Mouse (Mus musculus) limb, embryonic 10.5 days (tissue): ENCODE measurements around the gene Vmn2r116. TPM values are rescaled to one million over a fixed set of nuclear protein-coding genes. Genes with fewer than 3 reads are reported as not detected.
"Not testable (repeated sequence)": the region's sequence is repeated elsewhere in the genome, so short reads cannot be mapped to it uniquely, and the experiment has no call there.

Source experiments
- DNase-seq: peaks from one replicate; pipeline ENCODE4 v3.0.0-alpha.2; 2017; ENCODE audit warnings: low spot score
- H3K27ac ChIP-seq: fragments of 300-500 bp; sonication (generic); 2 replicates; pipeline ENCODE4 v1.5.1; 2016; ENCODE audit warnings: mild to moderate bottlenecking
- H3K27me3 ChIP-seq: fragments of 300-500 bp; sonication (generic); 2 replicates; pipeline ENCODE4 v1.6.1; 2016; ENCODE audit warnings: low read depth, mild to moderate bottlenecking; ENCODE audit not compliant: poor library complexity, severe bottlenecking
- H3K36me3 ChIP-seq: fragments of 300-500 bp; sonication (generic); 2 replicates; pipeline ENCODE4 v1.6.1; 2016; ENCODE audit warnings: mild to moderate bottlenecking, moderate library complexity
- H3K4me1 ChIP-seq: fragments of 300-500 bp; sonication (generic); 2 replicates; pipeline ENCODE4 v1.6.1; 2016
- H3K4me3 ChIP-seq: fragments of 300-500 bp; sonication (generic); 2 replicates; pipeline ENCODE4 v1.5.1; 2016; ENCODE audit warnings: mild to moderate bottlenecking, moderate library complexity
- H3K9me3 ChIP-seq: fragments of 300-500 bp; sonication (generic); replicated peaks from 2 replicates; pipeline ENCODE4 v1.6.1; 2016; ENCODE audit warnings: mild to moderate bottlenecking
- WGBS: fragments of 180-500 bp; shearing (Covaris S2); methylation state at CpG from one replicate; pipeline ENCODE4 v1.1.7; 2016; 5-methylcytosine and 5-hydroxymethylcytosine counted together
- polyA plus RNA-seq: library from polyadenylated mRNA; unstranded; fragments of >200 nt; fragmentation: Nextera tagmentation; extraction: Ambion mirVana; gene quantifications from 2 replicates; pipeline ENCODE4 v1.2.1, GENCODE M21; 2016

Gene Vmn2r116
- not detected in 2 replicates for polyA plus RNA-seq

GRCm38 (mm10) chr17:23384304-23384703, at the start of gene Vmn2r116:
Gene Vmn2r116 (plus strand): TSS chr17:23384604.
- H3K27ac ChIP-seq, DNase-seq: not testable (repeated sequence)

GRCm38 (mm10) chr17:23343441-23343840, 41.0 kb upstream of the Vmn2r116 start, which contains the start of gene Vmn2r115:
Gene Vmn2r115 (plus strand): TSS chr17:23343741.
- not testable (repeated sequence) for H3K9me3 ChIP-seq, DNase-seq, H3K4me1 ChIP-seq, H3K4me3 ChIP-seq, H3K27ac ChIP-seq, H3K27me3 ChIP-seq, H3K36me3 ChIP-seq
- WGBS, result 46% methylated on average over 2 of the region's 2 CpGs

More at GRCm38 (mm10) chr17:23384304-23384703, at the start of gene Vmn2r116:
- H3K4me1 ChIP-seq, H3K27me3 ChIP-seq, H3K9me3 ChIP-seq, H3K36me3 ChIP-seq, H3K4me3 ChIP-seq: not testable (repeated sequence)

GRCm38 (mm10) chr17:23351644-23352043, 32.8 kb upstream of the Vmn2r116 start:
- Histone ChIP-seq H3K4me3 (no peak overlapping the region), H3K27me3 (no peaks in the 10 kb centered on the region), H3K9me3 (0 out of 2 replicates have a peak, but pooled peaks cover 2% of the 10 kb centered on the region), H3K4me1 (no peaks in the 10 kb centered on the region), H3K36me3 (no peaks in the 10 kb centered on the region), H3K27ac (no peak overlapping the region)
- WGBS, result 78% methylated on average over 1 of the region's 1 CpGs
- no peak for DNase-seq

- WGBS, result 82% methylated on average over 6 of the region's 6 CpGs
- Histone ChIP-seq H3K9me3 (peaks cover 4% of the 10 kb centered on the region; the same call in 1 of the 2 replicates), H3K4me1 (no peaks in the 10 kb centered on the region), H3K27me3 (no peaks in the 10 kb centered on the region), H3K4me3 (no peak overlapping the region), H3K27ac (no peak overlapping the region), H3K36me3 (no peaks in the 10 kb centered on the region)
- no peak for DNase-seq
These were observed 48.8 kb downstream of the Vmn2r116 start for GRCm38 (mm10) chr17:23433150-23433679.

Other genes starting within 250 kb of the Vmn2r116 start
- 6.8 and 12.2 TPM in 2 replicates for gene Zfp40, start 191.4 kb upstream of the Vmn2r116 start, polyA plus RNA-seq
- gene Vmn2r114, start 72.1 kb upstream of the Vmn2r116 start, polyA plus RNA-seq, result not detected in 2 replicates
- gene Vmn2r115, start 40.9 kb upstream of the Vmn2r116 start, polyA plus RNA-seq, result not detected in 2 replicates
- gene Vmn2r117, start 95.1 kb downstream of the Vmn2r116 start, polyA plus RNA-seq, result not detected in 2 replicates
- gene Zfp213, start 179.6 kb downstream of the Vmn2r116 start, polyA plus RNA-seq, result 31.3 and 31.9 TPM in 2 replicates
- 22.0 and 25.4 TPM in 2 replicates for gene Zfp13, start 214.9 kb downstream of the Vmn2r116 start, polyA plus RNA-seq
- gene Zscan10, start 216.3 kb downstream of the Vmn2r116 start, polyA plus RNA-seq, result 0.35 and 0.38 TPM in 2 replicates